Mouse (Mus musculus) c-Kit-negative CD71-positive TER-119-positive erythroid progenitor cells, embryonic 14.5 days (primary cell): ENCODE results near the gene Camta1.

Experiments used
- DNase-seq: peaks from one replicate; pipeline ENCODE4 v3.0.0-alpha.2; 2013; ENCODE audit warnings: low read depth, low spot score

Camta1 gene

DNA sequence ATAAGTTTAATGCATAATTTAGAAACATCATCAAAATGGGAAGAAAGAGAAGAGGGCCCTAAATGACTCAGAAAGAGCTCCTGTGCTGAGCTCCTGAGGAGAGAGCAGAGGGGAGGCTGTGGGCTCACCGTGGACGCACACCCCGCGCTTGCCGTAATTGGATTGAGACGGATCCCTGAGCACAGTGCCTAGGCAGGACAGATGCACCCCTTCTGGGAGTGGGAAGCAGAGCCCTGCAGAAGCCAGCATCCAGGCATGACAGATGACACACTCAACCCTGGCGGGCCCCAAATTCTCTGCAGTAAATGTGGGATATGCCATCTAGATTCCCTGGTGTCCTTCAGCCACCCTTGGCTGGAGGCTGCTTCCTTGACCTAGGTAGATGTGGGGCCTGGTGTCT lies 654.1 kb downstream of the Camta1 start:
- DNase-seq, result no peak

DNA sequence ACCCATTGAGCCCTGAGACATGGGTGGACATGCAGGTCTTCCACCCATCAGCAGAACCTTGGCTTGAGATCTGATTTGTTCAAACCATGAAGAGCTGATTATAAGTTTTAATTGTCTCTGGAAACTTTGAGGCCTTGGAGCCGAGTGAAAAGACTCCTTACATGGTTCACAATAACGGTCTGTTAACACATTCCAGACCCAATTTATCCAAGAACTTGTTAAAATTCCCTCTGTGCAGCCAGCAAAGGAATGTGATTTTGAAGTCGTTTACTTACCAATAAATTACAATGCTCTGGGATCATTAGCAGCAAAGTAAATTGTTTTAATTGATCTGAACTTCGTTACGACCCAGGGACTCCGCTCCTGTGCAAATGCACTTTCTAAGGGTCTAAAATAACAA lies 658.8 kb downstream of the Camta1 start:
- no peak for DNase-seq

DNA sequence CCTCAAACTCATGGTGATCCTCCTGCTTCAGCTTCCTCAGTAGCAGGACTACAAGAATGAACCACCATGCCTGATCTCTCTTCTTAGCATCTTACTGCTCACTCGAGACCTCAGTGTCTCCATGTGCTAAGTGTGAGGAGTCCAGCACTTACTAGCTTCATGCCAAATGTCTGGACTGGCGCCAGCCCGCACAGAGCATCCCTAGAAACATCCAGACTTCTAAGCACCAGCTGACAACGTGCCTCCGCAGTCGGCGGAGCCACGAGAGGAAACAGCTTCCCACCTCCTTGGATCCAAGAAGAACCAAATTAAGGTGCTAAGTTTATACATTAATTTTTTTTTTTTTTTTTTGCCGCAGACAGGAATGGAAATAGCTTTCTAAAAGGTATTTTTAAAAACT lies 661.4 kb downstream of the Camta1 start:
- no peak for DNase-seq

DNA sequence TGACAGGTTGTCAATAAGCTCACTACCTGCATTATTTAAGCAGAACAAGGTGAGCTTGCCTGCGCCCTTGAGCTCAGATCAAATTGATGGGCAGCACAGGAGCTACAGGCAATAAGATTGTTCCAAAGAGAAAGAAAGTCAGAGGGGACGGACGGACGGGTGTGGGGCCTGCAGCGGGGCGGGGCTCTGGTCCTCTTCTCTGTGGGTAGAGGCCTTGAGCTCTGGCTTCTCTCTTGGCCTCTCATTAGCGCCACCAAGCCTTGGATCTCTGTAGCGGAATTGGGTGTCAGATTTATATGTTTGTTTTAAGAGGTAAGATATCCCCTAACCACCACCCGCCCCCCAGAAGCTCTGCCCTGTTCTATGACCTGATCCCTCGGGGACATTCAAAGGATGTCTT lies 666.5 kb downstream of the Camta1 start:
- DNase-seq, result no peak

DNA sequence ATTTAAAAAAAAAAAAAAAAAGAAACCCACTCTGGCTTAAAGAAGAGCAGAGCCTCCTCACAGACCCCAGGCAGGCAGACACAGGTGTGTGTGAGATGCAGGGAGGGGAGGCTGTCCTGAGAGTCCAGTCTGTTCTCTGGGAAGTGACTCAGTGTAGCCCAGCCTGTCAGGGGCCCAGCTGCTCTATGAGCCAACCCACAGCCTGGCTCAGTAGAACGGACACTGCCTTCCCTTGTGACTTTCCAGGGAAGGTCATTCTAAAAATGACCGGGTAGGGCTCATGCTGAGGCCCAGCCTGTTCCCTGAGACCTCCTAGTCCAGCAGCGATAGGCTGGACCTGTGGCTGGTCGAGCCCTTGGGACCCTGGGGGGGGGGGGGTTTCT lies 667.0 kb downstream of the Camta1 start:
- no peak for DNase-seq

DNA sequence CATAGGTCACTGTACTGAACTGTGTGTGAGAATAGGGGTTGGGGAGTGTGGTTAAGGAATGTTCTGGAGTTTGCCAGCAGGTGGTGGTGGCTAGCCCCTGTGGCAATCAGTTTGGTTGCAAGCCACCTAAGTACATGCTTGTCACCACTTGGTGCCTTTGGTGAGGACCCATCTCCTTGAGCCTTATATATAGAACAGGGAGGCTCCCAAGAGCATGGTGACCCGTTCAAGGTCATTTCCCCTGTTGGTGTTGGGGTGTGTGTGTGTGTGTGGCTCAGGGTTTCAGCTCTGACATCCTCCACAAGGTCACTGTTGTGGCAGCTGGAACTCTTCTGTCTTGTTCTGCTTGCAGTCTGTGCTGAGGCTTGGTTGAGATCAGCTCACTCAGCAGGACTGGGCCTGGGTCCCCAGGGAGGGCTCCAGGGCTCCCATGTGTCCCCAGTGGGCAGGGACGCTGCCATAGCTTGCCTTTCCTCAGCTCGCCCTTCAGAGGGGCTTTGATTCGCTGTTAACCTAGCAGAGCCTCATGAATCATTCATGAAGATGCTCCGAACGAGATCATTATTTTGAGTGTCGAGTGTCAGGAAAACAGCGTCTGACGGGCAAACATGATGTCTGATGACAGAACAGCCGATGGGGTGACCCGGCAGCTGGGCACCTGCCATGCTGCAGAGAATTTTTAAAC lies 667.5 kb downstream of the Camta1 start:
- no peak for DNase-seq

DNA sequence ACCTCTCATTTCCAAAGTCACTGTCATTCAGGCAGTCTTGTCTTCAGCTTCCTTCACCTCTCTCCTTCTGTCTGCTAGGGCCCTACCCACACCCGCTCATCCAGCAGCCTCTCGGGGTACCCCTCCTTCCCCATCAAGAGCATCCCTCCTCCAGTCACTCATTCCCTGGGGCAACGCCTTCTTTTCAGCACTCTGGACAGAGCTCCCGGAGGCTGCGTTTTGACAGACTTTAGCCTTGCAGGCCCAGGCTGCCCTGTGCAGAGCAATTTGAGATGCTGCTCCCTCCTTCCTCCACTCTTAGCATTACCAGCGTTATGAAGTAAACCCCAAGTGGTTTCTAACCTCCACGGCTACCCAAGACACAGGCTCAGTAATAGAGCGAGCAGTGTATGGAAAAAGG lies 675.2 kb downstream of the Camta1 start:
- no peak for DNase-seq

DNA sequence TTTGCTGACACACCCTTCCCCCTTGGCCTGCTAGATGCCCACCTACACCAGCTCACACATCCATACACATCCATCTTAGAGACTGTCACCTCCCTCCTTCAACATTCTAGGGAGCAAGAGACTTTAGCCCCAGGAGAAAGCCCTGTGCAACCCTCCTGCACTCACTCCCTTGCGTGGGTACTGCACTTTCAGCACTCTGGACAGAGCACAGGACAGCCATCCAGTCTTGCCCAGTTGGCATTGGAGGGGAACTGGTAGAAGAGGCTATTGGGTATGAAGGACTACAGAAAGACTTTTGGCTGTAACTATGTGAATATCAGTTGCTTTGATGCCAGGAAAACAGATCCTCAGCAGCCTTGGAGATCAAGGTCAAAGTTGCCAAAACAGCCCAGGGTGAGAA lies 675.9 kb downstream of the Camta1 start:
- no peak for DNase-seq

DNA sequence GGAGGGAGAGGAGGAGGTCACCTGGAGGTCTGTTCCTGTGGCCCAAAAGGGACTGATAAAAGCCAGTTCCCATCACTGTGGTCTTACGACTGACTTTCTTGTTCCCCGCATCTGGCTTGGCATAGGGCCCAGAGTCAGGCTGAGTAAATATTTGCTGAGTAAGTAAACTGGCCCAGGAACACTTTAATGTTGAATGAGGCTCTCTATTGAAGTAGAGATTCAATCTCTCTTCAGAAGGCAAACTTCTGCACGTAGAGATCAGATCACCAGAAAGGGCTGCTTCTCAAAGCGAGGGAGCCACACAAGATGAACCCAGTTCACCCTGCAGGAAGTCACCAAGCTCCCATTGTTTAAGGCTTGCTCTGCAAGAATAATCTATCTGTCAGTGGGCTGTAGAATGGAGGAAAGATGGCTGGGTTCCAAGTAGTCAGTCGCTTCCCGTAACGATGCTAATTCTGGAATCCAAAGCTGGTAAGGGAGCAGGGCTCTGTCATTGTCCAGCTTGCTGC lies 681.2 kb downstream of the Camta1 start:
- DNase-seq, result no peak

DNA sequence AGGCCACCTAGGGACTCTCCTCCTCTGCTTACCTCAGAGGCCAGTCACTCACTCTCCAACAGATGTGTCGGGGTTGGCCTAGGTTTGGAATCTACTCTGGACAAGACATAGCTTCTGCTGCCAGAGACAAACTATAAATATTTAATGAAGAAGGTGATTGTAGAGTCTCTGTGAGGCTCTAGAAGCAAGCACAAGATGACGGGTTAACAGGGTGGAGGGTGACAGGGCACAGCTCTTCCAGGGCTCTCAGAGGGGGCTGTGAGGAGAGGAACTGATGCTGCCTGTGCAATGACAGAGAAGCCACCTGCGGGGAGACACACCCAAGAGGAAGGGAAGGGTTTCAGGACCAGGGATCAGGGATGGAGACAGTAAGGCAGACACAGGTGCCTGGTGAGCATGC lies 682.0 kb downstream of the Camta1 start:
- no peak for DNase-seq

DNA sequence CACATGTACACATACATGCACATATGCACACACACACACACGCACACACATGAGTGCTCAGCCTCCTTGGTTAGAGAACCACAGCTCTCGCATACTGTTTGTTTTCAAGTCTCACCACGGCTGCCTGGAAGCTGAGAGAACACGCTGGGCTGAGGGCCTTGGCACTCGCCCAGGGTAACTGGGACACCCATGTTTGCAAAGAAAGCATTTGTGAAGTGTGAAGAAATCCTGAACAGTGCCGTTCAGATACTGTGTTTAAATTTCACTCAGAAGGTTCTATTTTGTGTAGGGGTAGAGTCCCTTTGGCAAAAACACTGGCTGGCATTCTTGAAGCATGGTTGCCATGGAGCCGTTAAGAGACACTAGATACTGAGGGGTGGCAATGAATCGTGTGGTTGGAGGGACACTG lies 682.7 kb downstream of the Camta1 start:
- no peak for DNase-seq

DNA sequence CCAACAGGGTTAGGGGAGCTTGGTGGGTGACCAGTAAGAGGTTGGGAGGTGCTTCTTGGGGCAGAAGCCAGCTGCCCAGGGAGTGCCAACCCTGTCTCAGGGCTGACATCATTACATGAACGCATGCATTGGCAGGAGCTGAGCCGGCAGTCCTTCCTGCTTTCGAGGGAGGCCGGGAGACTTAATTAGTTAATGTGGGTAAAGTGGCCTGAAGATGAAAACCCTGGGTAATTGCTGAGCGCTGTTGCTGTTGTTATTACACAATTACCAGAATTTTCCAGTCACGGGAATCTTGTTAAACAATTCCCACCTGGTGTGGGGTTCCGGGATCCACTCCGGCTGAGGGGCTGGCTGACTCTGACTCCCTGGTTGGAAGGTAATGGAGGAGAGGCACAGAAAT lies 689.1 kb downstream of the Camta1 start:
- no peak for DNase-seq

DNA sequence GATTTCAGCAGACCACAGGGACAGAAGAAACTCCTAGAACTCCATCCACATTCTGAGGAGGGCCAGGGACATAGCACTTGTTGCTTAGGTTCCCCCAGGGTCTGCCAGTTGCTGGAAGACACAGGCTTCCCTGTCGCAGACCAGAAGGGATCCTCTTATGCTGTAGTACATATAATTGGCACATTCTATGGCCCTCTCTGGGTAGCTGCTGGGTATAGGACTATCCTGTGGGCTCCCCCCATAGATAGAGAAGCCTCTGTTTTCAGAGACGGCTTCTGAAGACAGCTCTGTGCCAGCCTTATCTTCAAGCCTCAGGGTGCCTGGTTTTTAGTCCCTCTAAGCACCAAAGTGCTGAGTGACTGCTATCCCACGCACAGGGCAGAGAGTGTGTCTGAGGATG lies 690.6 kb downstream of the Camta1 start:
- DNase-seq, result no peak

DNA sequence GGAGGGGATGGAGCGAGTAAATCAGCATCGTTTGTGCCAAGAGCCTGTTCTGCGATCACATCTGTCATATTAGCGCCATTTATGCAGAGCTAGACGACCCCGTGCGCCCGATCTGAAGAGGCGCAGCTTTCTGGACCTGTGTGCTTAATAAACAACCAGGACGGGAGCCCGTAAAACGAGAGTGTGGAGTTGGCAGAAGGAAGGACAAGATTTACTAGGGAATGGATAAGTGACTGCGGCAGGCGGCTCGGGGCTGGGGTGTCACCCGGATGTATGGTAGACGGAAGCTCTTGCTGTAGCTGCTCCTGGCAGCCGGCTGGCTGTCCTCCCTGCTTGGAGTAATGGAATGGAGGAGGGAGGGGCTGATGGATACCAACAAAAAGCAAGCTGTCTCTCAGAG lies 691.0 kb downstream of the Camta1 start:
- DNase-seq, result no peak

DNA sequence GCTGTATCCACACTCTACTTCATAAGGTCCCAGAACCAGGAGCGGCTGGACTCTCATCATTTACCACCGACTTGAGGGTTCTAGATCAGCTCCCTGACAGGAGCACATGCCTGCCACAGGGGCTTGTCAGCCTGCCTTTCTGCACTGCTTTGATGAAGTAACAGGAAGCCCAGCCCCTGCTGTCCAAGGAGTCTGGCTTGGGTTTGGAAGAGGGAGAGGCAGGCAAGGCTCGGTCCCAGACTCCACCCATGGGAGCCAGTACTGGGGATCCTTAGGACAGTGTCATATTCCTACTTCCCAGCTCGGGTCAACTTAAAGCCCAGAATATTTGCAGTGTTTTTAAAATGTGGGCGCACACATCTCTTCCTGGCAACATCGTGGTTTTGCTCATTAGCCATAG lies 694.7 kb downstream of the Camta1 start:
- DNase-seq, result no peak

DNA sequence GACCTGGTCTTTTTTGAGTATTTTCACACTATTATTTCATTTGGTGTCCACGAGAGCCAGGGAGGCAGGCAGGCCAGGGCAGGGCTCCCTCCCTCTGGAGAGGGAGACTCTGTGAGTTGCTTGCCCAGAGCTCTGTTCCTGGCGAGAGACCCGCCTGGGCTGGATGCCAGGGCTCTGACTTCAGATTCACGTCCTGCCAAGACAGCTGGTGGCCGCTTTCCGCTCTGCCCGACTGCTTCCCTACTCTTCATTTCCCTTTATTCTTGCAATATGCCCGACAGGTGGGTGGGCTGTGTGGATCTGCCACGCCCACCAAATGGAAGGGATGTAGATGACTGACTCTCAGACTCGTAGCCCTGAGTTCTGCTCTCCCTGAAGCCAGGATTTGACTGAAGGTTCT lies 696.1 kb downstream of the Camta1 start:
- no peak for DNase-seq

DNA sequence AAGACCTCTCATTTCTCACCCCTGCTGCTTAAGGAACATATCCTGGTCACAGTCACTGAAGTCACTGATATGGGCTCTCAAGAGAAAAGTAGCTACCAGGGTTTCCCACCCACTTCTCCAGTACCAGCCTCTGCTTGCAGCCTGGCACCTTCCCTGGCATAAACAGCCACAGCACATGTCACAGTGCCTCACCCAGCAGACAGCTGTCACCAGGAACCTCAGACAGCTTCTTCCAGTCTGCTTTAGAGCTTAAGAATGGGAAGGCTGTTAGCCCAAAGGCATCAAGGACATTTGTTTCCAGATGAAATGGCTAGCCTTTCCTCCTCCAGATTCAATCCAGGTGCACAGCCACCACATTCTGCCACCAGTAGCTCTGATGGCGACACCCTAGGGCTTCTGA lies 697.4 kb downstream of the Camta1 start:
- DNase-seq, result no peak

DNA sequence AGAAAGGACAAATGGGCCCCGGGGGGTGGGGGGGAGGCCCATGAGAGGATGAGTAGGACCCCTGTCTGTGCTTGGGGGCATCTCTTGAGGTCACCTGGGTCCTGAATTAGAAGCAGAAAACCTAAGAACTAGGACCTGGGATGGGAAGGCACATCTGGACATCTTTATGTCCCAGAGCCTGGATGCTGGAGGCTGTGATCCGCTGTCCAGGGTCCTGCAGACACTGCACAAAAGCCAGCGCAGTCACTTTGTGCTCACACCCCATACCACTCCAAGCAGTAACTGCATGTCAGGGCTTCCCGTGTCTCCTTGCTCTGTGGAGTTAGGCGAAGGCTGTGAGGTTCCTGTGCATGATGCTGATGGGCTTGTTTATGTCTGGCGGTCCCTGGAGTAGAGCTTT lies 699.8 kb downstream of the Camta1 start:
- DNase-seq, result no peak

DNA sequence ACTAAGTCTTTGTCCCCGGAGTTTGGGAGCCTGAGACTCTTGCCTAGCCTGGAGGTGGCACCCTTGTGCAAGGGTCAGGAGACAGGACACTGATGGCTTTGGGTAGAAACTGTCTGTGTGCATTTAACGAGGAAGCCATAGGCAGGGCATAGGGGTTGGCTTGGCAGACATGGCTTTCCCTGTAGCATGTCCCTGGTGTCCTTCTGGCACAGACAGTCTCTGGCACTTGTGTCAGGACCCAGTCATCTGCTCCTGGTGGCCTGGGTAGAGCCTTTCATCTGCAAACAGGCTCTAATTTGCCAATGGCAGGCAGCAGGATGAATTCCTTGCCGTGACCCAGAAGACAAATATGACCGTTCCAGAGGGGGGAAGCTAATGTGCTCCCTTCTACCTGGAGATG lies 700.7 kb downstream of the Camta1 start:
- no peak for DNase-seq

DNA sequence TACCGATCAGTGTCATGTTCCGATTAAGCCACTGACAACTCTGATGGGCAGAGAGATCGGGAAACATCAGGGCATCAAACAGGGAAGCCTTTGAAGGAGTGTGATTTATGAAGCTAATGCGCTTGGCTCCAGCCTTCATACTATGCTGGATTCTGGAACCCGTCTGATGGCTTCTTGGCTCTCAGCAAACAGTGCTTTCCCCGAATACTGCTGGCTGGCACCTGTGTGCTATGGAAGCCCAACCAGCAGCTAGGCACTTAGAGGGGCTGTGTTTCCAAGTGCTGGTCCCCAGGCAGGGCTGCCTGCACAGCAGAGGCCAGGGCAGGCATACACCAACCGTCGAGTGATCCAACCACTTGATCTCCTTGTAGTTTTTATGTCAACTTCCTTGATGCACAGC lies 701.2 kb downstream of the Camta1 start:
- no peak for DNase-seq

DNA sequence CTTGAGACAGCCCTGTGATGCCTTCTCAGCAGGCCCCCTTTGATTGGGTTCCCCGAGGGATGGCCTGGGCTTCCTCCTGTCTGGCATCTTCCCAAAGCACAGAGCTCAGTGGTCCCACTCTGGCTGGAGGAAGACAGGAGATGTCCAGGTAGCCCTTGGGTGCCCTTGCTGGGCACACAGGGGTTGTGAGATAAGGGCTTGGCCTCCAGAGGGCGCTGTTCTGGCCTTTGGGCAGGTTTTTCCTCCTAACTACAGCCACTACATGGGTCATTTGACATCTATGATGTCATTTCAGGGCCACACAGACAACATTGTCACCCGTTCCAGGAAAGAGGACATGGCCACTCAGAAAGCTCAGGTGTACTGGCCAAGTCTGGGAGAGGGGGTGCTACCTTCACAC lies 703.4 kb downstream of the Camta1 start:
- no peak for DNase-seq

DNA sequence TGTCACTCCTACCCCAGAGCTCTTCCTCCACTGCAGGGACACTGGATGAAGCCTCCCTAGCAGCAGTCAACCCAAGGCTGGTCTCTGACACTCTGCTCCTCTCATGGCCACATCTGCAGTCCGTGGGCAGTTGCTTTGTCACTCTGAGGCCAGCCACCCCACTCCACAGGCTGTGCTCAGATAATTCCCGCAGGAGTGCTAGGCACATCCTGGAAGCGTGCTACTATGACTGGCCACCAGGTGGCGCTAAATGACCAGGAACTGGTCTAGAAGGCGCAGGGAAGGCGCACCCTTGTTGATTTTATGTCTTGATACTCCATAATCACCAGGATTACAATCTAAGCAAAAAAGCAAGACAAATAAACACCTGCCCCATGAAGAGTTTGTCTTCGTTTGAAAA lies 704.8 kb downstream of the Camta1 start:
- peak; percentile 43 for DNase-seq

DNA sequence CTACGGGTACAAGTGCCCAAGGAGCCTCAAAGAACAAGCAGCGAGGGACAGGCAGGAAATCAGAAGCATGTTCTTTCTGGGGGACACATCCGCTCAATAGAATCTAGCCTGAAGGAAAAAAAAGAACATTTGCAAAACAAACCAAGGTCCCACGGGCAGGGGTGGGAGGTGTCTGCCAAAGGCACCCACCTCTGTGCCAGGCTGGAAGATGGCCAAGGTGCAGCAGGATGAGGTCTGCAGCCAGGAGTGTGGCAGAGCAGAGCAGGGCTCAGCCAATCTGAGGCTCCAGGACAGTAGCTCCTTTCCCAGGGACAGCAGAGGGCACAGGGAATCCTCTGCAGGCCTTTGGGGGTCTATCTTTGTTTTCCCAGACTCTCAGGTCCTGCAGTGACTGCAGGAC lies 706.1 kb downstream of the Camta1 start:
- no peak for DNase-seq

DNA sequence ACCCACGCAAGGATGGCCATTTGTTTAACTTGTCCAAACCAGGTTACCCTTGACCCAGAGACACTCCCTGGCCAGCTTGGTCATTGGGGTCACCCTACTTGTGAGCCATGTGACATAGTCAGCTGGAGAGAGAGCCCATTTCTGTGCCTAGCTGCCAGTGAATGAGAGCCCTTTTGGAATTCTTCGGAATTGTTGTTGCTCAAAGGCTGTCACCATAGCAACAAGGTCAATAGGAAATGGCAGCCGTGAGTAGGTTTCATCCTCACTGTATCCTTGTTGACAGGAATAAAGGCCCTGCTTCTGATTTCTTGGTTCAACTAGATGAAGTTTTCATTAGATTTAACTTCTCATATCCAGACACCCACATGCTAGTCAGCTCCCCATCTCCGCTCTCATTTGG lies 707.4 kb downstream of the Camta1 start:
- no peak for DNase-seq
